Mouse (Mus musculus): ENCODE data around the gene Lrrc8d. TPM values are rescaled to one million over a fixed set of nuclear protein-coding genes. Genes with fewer than 3 reads are reported as not detected.

Lrrc8d gene
- polyA plus RNA-seq, 1 experiment from 2014 or later = 20.5 TPM

DNA sequence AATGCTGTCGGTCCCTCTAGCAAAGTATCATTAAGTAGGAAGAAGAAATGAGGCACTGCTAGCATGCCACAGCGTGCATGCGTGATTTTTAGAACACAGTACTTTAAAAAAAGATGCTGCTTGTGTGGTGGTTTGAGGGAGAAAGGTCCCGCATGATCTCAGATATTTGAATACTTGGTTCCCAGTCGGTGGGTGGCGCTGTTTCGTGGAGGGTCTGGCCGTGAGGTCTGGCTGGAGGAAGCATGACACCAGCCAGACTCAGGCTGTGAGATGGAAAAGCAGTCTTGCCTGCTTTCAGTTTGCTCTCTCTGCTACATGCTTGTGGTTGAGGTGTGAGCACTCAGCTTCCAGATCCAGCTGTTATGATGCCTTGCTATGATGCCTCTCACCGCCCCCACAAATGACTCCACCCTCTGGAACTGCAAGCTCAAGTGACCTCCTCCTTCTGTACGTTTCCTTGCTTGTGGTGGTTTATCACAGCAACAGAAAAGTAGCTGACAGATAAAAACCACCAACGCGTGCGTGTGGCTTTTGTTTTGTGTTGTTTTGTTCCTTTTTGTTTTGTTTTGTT lies 140.1 kb downstream of the Lrrc8d start:
- no peak; the same call in 1 of the 2 replicates for TF ChIP-seq CTCF (IDR thresholded peaks at IDR 0.05)
- no peak for TF ChIP-seq EP300 (IDR thresholded peaks at IDR 0.05)

GRCm38 (mm10) chr5:105844044-105844753 lies 144.4 kb downstream of the Lrrc8d start:
- no peak for TF ChIP-seq CTCF (IDR thresholded peaks at IDR 0.05)
- TF ChIP-seq EP300 (IDR thresholded peaks at IDR 0.05) = peak; percentile 84
- Histone ChIP-seq H3K36me3 (ENCODE audit: insufficient read depth, low read length) (no peaks in the 10 kb centered on the region), H3K4me1 (ENCODE audit: insufficient read depth, low read depth, low read length) (peaks cover 3% of the 10 kb centered on the region; the same call in 1 of the 2 replicates), H3K9me3 (ENCODE audit: low read length) (no peaks in the 10 kb centered on the region), H3K27ac (ENCODE audit: low read length) (no peak overlapping the region), H3K4me3 (ENCODE audit: low read depth, low read length) (no peak overlapping the region), H3K9ac (replicated peaks; ENCODE audit: low read depth) (no peak overlapping the region), H3K4me2 (replicated peaks; ENCODE audit: low read depth, low read length) (no peak overlapping the region), H3K27me3 (replicated peaks; ENCODE audit: insufficient read depth, low read length) (no peaks in the 10 kb centered on the region)
- 63% methylated on average over 10 of the region's 10 CpGs for WGBS
- ATAC-seq (peak; percentile 78), DNase-seq (ENCODE audit: low spot score) (peak; percentile 44)

More for the DNA sequence above, 140.1 kb downstream of the Lrrc8d start:
- H3K9ac ChIP-seq (replicated peaks; ENCODE audit: low read depth) = no peak overlapping the region
- no peaks in the 10 kb centered on the region for H3K27me3 ChIP-seq (replicated peaks; ENCODE audit: insufficient read depth, low read length)
- no peak overlapping the region for H3K27ac ChIP-seq (ENCODE audit: low read length)
- no peak overlapping the region for H3K4me2 ChIP-seq (replicated peaks; ENCODE audit: low read depth, low read length)
- 0 out of 2 replicates have a peak, but pooled peaks cover 6% of the 10 kb centered on the region for H3K4me1 ChIP-seq (ENCODE audit: insufficient read depth, low read depth, low read length)
- H3K4me3 ChIP-seq (ENCODE audit: low read depth, low read length) = no peak overlapping the region
- H3K9me3 ChIP-seq (ENCODE audit: low read length) = no peaks in the 10 kb centered on the region
- DNase-seq (ENCODE audit: low spot score) (no peak), ATAC-seq (no peak)
- H3K36me3 ChIP-seq (ENCODE audit: insufficient read depth, low read length) = no peaks in the 10 kb centered on the region
- WGBS = 66% methylated on average over 13 of the region's 13 CpGs

- H3K9ac ChIP-seq (replicated peaks; ENCODE audit: low read depth) = no peak overlapping the region
- peaks cover 5% of the 10 kb centered on the region for H3K4me1 ChIP-seq (ENCODE audit: insufficient read depth, low read depth, low read length)
- peak; percentile 35 for TF ChIP-seq CTCF (IDR thresholded peaks at IDR 0.05)
- TF ChIP-seq EP300 (IDR thresholded peaks at IDR 0.05) = no peak
- H3K27me3 ChIP-seq (replicated peaks; ENCODE audit: insufficient read depth, low read length) = no peaks in the 10 kb centered on the region
- no peaks in the 10 kb centered on the region for H3K36me3 ChIP-seq (ENCODE audit: insufficient read depth, low read length)
- H3K27ac ChIP-seq (ENCODE audit: low read length) = no peak overlapping the region
- DNase-seq (ENCODE audit: low spot score) (no peak), ATAC-seq (no peak)
- no peaks in the 10 kb centered on the region for H3K9me3 ChIP-seq (ENCODE audit: low read length)
- H3K4me3 ChIP-seq (ENCODE audit: low read depth, low read length) = no peak overlapping the region
- H3K4me2 ChIP-seq (replicated peaks; ENCODE audit: low read depth, low read length) = no peak overlapping the region
- WGBS = 92% methylated on average over 2 of the region's 2 CpGs
Measured at GRCm38 (mm10) chr5:105845041-105845440, 145.3 kb downstream of the Lrrc8d start.

- H3K27ac ChIP-seq (ENCODE audit: low read length) = no peak overlapping the region
- H3K36me3 ChIP-seq (ENCODE audit: insufficient read depth, low read length) = no peaks in the 10 kb centered on the region
- WGBS = 67% methylated on average over 8 of the region's 8 CpGs
- H3K9me3 ChIP-seq (ENCODE audit: low read length) = no peaks in the 10 kb centered on the region
- no peak overlapping the region for H3K4me3 ChIP-seq (ENCODE audit: low read depth, low read length)
- ATAC-seq = no peak
- no peak overlapping the region for H3K9ac ChIP-seq (replicated peaks; ENCODE audit: low read depth)
- H3K27me3 ChIP-seq (replicated peaks; ENCODE audit: insufficient read depth, low read length) = no peaks in the 10 kb centered on the region
- TF ChIP-seq CTCF (IDR thresholded peaks at IDR 0.05) (no peak), EP300 (IDR thresholded peaks at IDR 0.05) (no peak)
- no peak for DNase-seq (ENCODE audit: low spot score)
- H3K4me1 ChIP-seq (ENCODE audit: insufficient read depth, low read depth, low read length) = peaks cover 7% of the 10 kb centered on the region
- no peak overlapping the region for H3K4me2 ChIP-seq (replicated peaks; ENCODE audit: low read depth, low read length)
Measured at GRCm38 (mm10) chr5:105847726-105848125, 148.0 kb downstream of the Lrrc8d start.

DNA sequence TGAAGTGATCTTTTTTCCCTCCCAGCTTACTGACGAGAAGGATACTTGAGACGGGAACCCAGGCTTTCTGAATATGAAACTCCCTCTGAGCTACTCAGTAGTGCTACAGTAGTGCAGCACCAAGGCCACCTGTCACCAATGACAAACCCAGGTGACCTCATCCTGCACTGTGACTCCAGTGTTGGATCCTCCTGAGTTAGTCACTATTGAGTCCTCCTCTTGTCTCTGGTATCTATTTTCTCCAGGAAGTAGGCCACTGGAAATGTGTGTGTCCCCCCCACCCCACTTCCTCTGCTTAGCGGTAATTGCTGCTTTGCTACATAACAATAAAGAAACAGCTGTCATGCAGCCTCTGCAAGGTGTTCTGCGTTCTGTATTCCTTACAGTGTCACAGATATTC lies 149.5 kb downstream of the Lrrc8d start:
- Histone ChIP-seq H3K4me3 (ENCODE audit: low read depth, low read length) (no peak overlapping the region), H3K9ac (replicated peaks; ENCODE audit: low read depth) (no peak overlapping the region), H3K36me3 (ENCODE audit: insufficient read depth, low read length) (no peaks in the 10 kb centered on the region), H3K4me1 (ENCODE audit: insufficient read depth, low read depth, low read length) (peaks cover 7% of the 10 kb centered on the region), H3K9me3 (ENCODE audit: low read length) (no peaks in the 10 kb centered on the region), H3K27ac (ENCODE audit: low read length) (peak overlapping the region; percentile 21; the same call in 1 of the 2 replicates), H3K4me2 (replicated peaks; ENCODE audit: low read depth, low read length) (no peak overlapping the region), H3K27me3 (replicated peaks; ENCODE audit: insufficient read depth, low read length) (no peaks in the 10 kb centered on the region)
- ATAC-seq (peak; percentile 58), DNase-seq (ENCODE audit: low spot score) (peak; percentile 25)
- 43% methylated on average over 4 of the region's 4 CpGs for WGBS
- TF ChIP-seq EP300 (IDR thresholded peaks at IDR 0.05) (peak; percentile 15; the same call in 1 of the 2 replicates), CTCF (IDR thresholded peaks at IDR 0.05) (no peak)

DNA sequence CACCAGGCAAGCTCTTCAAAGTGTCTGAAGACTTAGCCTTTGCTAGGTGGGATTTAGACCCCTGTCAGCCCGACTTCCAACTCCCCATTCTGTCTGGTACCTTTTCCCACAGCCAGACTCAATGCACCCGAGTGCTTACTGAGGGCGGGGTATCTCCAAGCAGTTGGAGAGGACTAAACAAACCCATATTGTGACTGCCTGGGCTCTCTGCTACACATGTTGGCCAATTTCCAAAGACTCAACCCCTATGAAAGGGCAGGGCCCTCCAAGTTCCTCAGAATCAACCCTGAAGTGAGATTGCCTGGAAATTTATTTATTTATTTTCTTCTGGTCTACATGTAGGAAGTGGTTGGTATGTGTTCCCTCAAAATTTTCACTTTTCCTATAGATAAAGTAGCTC lies 149.9 kb downstream of the Lrrc8d start:
- H3K36me3 ChIP-seq (ENCODE audit: insufficient read depth, low read length) = no peaks in the 10 kb centered on the region
- H3K9me3 ChIP-seq (ENCODE audit: low read length) = no peaks in the 10 kb centered on the region
- H3K4me1 ChIP-seq (ENCODE audit: insufficient read depth, low read depth, low read length) = peaks cover 7% of the 10 kb centered on the region
- H3K4me3 ChIP-seq (ENCODE audit: low read depth, low read length) = no peak overlapping the region
- H3K27me3 ChIP-seq (replicated peaks; ENCODE audit: insufficient read depth, low read length) = no peaks in the 10 kb centered on the region
- DNase-seq (ENCODE audit: low spot score) (peak; percentile 57), ATAC-seq (peak; percentile 78; the same call in 1 of the 2 replicates)
- TF ChIP-seq EP300 (IDR thresholded peaks at IDR 0.05) = no peak; the same call in 1 of the 2 replicates
- no peak for TF ChIP-seq CTCF (IDR thresholded peaks at IDR 0.05)
- H3K4me2 ChIP-seq (replicated peaks; ENCODE audit: low read depth, low read length) = no peak overlapping the region
- 16% methylated on average over 3 of the region's 3 CpGs for WGBS
- H3K9ac ChIP-seq (replicated peaks; ENCODE audit: low read depth) = no peak overlapping the region
- H3K27ac ChIP-seq (ENCODE audit: low read length) = peak overlapping the region; percentile 21; the same call in 1 of the 2 replicates
